Mouse (Mus musculus): ENCODE measurements around the gene Slc25a21. TPM values are rescaled to one million over a fixed set of nuclear protein-coding genes. Genes with fewer than 3 reads are reported as not detected.

The Slc25a21 gene
- polyA plus RNA-seq, 1 experiment: 5.0 TPM

DNA sequence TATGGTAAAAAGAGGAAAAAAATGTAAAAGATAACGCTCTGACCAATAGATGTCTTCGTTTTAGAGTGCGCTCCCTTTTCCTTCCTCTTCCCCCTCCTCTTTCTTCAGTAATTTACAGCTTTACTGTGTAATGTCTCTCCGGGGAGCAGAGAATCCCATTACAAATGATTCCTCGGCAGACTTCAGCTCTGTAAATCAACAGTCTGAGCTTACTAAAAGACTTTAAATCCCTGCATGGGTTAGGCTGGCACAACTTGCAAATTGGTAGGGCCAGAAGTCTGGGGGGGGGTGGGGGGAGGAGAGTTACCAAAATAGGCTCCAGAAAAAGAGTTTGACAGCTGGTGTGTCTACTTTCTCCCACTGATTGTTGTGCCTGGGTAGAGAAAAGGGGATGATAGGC, 128.7 kb downstream of the Slc25a21 start:
- Histone ChIP-seq H3K4me3 (ENCODE audit: insufficient read depth, low read depth, low read length) (no peak overlapping the region), H3K4me1 (ENCODE audit: control insufficient read depth, insufficient read depth, low read length) (no peaks in the 10 kb centered on the region), H3K27ac (ENCODE audit: insufficient read depth, low read depth, low read length) (no peak overlapping the region), H3K36me3 (ENCODE audit: control insufficient read depth, insufficient read depth, low read length) (no peaks in the 10 kb centered on the region), H3K27me3 (replicated peaks; ENCODE audit: control insufficient read depth, insufficient read depth, low read length) (no peaks in the 10 kb centered on the region)
- DNase-seq: no peak
- no peak for TF ChIP-seq CTCF (conservative IDR thresholded peaks at IDR 0.05; ENCODE audit: insufficient read depth, insufficient read length, low read depth, low read length)
- 40% methylated on average over 5 of the region's 5 CpGs for WGBS

- WGBS: 68% methylated on average over 4 of the region's 4 CpGs
- DNase-seq: no peak
- H3K27me3 ChIP-seq (replicated peaks; ENCODE audit: control insufficient read depth, insufficient read depth, low read length): no peaks in the 10 kb centered on the region
- no peak for TF ChIP-seq POLR2A (IDR thresholded peaks at IDR 0.05; ENCODE audit: low read depth, low read length)
- no peak for TF ChIP-seq CTCF (conservative IDR thresholded peaks at IDR 0.05; ENCODE audit: insufficient read depth, insufficient read length, low read depth, low read length)
- H3K4me1 ChIP-seq (ENCODE audit: control insufficient read depth, insufficient read depth, low read length): no peaks in the 10 kb centered on the region
- H3K36me3 ChIP-seq (ENCODE audit: control insufficient read depth, insufficient read depth, low read length): no peaks in the 10 kb centered on the region
- H3K27ac ChIP-seq (ENCODE audit: insufficient read depth, low read depth, low read length): no peak overlapping the region
- H3K4me3 ChIP-seq (ENCODE audit: insufficient read depth, low read depth, low read length): no peak overlapping the region
These were observed 177.5 kb downstream of the Slc25a21 start for GRCm38 (mm10) chr12:57019737-57020136.

DNA sequence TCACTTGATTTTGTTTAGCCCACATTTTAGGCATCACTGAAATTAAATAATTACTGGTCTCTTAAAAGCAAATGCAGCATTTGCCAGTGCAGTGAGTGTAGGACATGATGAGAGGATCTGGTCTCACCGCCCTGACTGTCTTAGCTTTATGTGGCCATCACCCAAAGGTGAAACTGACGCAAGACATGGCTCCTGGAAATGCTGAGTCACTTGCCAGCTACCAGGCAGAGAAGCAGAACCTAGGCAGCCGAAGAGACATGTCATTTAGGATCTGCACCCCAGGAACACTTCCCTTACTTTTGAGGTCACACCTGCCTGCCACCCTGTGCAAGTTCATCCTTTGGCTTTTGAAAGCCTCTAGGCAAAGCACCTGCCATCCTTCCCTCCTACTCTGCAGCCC, 180.4 kb downstream of the Slc25a21 start:
- DNase-seq: no peak
- no peaks in the 10 kb centered on the region for H3K4me1 ChIP-seq (ENCODE audit: control insufficient read depth, insufficient read depth, low read length)
- TF ChIP-seq POLR2A (IDR thresholded peaks at IDR 0.05; ENCODE audit: low read depth, low read length) (no peak), CTCF (conservative IDR thresholded peaks at IDR 0.05; ENCODE audit: insufficient read depth, insufficient read length, low read depth, low read length) (no peak)
- H3K27ac ChIP-seq (ENCODE audit: insufficient read depth, low read depth, low read length): no peak overlapping the region
- H3K36me3 ChIP-seq (ENCODE audit: control insufficient read depth, insufficient read depth, low read length): no peaks in the 10 kb centered on the region
- WGBS: 89% methylated on average over 3 of the region's 3 CpGs
- no peak overlapping the region for H3K4me3 ChIP-seq (ENCODE audit: insufficient read depth, low read depth, low read length)
- H3K27me3 ChIP-seq (replicated peaks; ENCODE audit: control insufficient read depth, insufficient read depth, low read length): no peaks in the 10 kb centered on the region

GRCm38 (mm10) chr12:57016324-57016723, 180.9 kb downstream of the Slc25a21 start:
- no peak for DNase-seq

DNA sequence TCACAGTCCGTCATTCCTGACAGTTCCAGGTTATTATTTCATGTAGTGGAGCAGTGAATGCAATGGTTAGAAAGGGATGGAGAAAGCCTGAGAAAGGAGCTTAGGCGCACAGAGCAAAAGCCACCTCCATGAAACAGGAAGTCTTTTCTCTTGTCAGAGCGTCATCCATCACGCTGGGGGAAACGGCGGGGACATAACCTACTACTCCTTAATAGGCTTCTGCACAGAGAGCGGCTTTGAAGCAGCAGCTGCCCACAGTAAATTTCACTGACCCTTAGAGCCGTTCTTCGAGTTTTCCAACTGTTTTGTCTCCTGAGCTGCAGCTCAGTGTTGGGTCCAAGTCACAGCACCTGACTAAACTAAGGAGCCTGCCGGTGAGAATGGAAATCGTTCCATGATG, 188.3 kb downstream of the Slc25a21 start:
- no peak overlapping the region for H3K4me3 ChIP-seq (ENCODE audit: insufficient read depth, low read depth, low read length)
- H3K27ac ChIP-seq (ENCODE audit: insufficient read depth, low read depth, low read length): no peak overlapping the region
- TF ChIP-seq CTCF (conservative IDR thresholded peaks at IDR 0.05; ENCODE audit: insufficient read depth, insufficient read length, low read depth, low read length) (no peak), POLR2A (IDR thresholded peaks at IDR 0.05; ENCODE audit: low read depth, low read length) (no peak)
- 22% methylated on average over 11 of the region's 11 CpGs for WGBS
- no peaks in the 10 kb centered on the region for H3K36me3 ChIP-seq (ENCODE audit: control insufficient read depth, insufficient read depth, low read length)
- no peaks in the 10 kb centered on the region for H3K27me3 ChIP-seq (replicated peaks; ENCODE audit: control insufficient read depth, insufficient read depth, low read length)
- H3K4me1 ChIP-seq (ENCODE audit: control insufficient read depth, insufficient read depth, low read length): no peaks in the 10 kb centered on the region
- DNase-seq: no peak

More at GRCm38 (mm10) chr12:57016324-57016723, 180.9 kb downstream of the Slc25a21 start:
- Histone ChIP-seq H3K4me1 (ENCODE audit: control insufficient read depth, insufficient read depth, low read length) (no peaks in the 10 kb centered on the region), H3K27ac (ENCODE audit: insufficient read depth, low read depth, low read length) (no peak overlapping the region), H3K27me3 (replicated peaks; ENCODE audit: control insufficient read depth, insufficient read depth, low read length) (no peaks in the 10 kb centered on the region), H3K4me3 (ENCODE audit: insufficient read depth, low read depth, low read length) (no peak overlapping the region), H3K36me3 (ENCODE audit: control insufficient read depth, insufficient read depth, low read length) (no peaks in the 10 kb centered on the region)
- no peak for TF ChIP-seq CTCF (conservative IDR thresholded peaks at IDR 0.05; ENCODE audit: insufficient read depth, insufficient read length, low read depth, low read length)
- no peak for TF ChIP-seq POLR2A (IDR thresholded peaks at IDR 0.05; ENCODE audit: low read depth, low read length)
- WGBS: 64% methylated on average over 3 of the region's 3 CpGs

DNA sequence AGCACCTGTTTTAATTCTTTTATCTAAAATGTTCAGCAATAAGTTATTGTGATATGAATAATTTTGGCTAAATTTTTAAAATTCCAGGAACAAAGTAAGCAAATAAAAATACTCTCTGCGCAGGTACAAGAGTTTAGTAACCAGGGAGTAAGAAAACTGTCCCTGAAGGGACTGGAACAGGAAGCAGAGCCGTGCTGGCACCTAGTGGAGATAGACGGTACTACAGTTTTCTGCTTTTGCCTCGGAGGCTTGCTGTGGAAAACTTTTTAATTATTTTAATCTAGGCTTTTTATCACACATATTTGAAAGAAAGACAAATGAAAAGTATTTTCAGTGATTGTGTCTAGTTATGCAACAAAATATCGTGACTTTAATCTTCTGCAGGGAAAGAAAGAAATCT, 211.2 kb downstream of the Slc25a21 start:
- Histone ChIP-seq H3K4me1 (ENCODE audit: control insufficient read depth, insufficient read depth, low read length) (no peaks in the 10 kb centered on the region), H3K36me3 (ENCODE audit: control insufficient read depth, insufficient read depth, low read length) (no peaks in the 10 kb centered on the region), H3K27ac (ENCODE audit: insufficient read depth, low read depth, low read length) (no peak overlapping the region), H3K4me3 (ENCODE audit: insufficient read depth, low read depth, low read length) (no peak overlapping the region), H3K27me3 (replicated peaks; ENCODE audit: control insufficient read depth, insufficient read depth, low read length) (no peaks in the 10 kb centered on the region)
- TF ChIP-seq POLR2A (IDR thresholded peaks at IDR 0.05; ENCODE audit: low read depth, low read length): no peak
- peak; percentile 84 for TF ChIP-seq CTCF (conservative IDR thresholded peaks at IDR 0.05; ENCODE audit: insufficient read depth, insufficient read length, low read depth, low read length)
- whole genome bisulfite sequencing: 5% methylated on average over 5 of the region's 5 CpGs
- DNase-seq: peak; percentile 57

GRCm38 (mm10) chr12:56982066-56982626, 215.1 kb downstream of the Slc25a21 start:
- H3K27me3 ChIP-seq (replicated peaks; ENCODE audit: control insufficient read depth, insufficient read depth, low read length): no peaks in the 10 kb centered on the region
- H3K27ac ChIP-seq (ENCODE audit: insufficient read depth, low read depth, low read length): no peak overlapping the region
- no peak for DNase-seq
- WGBS: 74% methylated on average over 17 of the region's 18 CpGs
- no peaks in the 10 kb centered on the region for H3K36me3 ChIP-seq (ENCODE audit: control insufficient read depth, insufficient read depth, low read length)
- no peak for TF ChIP-seq POLR2A (IDR thresholded peaks at IDR 0.05; ENCODE audit: low read depth, low read length)
- TF ChIP-seq CTCF (conservative IDR thresholded peaks at IDR 0.05; ENCODE audit: insufficient read depth, insufficient read length, low read depth, low read length): no peak
- no peaks in the 10 kb centered on the region for H3K4me1 ChIP-seq (ENCODE audit: control insufficient read depth, insufficient read depth, low read length)
- no peak overlapping the region for H3K4me3 ChIP-seq (ENCODE audit: insufficient read depth, low read depth, low read length)

All from kidney, adult 2 months (tissue).